Mouse (Mus musculus): Measurements from ENCODE around the gene Lurap1l. TPM values are rescaled to one million over a fixed set of nuclear protein-coding genes. Genes with fewer than 3 reads are reported as not detected.

The Lurap1l gene
- total RNA-seq, 2 experiments from 2014 or later: 0.92 to 1.5 TPM

DNA sequence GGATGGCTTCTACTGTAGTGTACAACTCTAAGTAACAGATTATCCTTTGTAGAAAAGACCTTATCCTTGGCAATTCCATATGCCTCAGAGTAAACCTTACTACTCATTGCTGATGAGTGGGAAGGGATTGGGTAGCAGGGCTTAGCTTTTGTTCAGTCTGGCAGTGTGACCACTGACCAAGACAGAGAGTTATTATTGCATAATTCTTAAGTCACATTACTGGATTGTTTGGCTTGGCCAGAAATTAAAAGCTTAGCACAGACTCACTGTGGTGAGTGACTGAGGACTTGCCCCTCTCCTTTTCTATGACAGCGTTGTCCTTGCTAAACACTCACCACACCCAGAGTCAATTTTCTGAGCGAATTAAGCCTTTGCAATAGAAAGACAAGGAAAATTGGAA, 93.1 kb downstream of the Lurap1l start:
- peak; percentile 17 to 50 for DNase-seq

Small RNAs within 50 kb of the gene (microRNA-seq; reads per million reads assigned to microRNA genes)
- 0 reads per million in 2 experiments for gene Gm27452

Other genes starting within 250 kb of the Lurap1l start
- under 1 TPM in 1 of 2 experiments, not detected in 1; 0.21 TPM for gene Tyrp1, start 76.5 kb upstream of the Lurap1l start, total RNA-seq (2021)

Data from heart, adult 18-20 months (tissue).